Comparison of ENCODE assay signal across 15 mouse cellular contexts in genomic region chr6:146120172-146120571, GRCm38 (mm10).
DNase-seq lines count a peak whose midpoint lies in the region; ATAC-seq and TF ChIP-seq lines count a peak whose summit lies in the region.
"Had no signal": no experiment of that assay in that cellular context is flagged by ENCODE, and none has a peak within 500 bp of the region (broad histone marks: within the 10 kb centered on the region; RNA-seq: fewer than 3 reads in every experiment).

No protein-coding gene starts in this region.

- POLR2A ChIA-PET in Patski (lab: Charles Lee): no interaction called here

- peak; percentile 54 for DNase-seq in midbrain, embryonic 11.5 days (ENCODE audit: low spot score, missing footprints)
- DNase-seq in midbrain, postnatal 0 days (ENCODE audit: low spot score): no peak
- DNase-seq in Patski (ENCODE audit: low read depth, low spot score): no peak
- peak; percentile 22 for DNase-seq in limb, embryonic 10.5 days (ENCODE audit: low spot score)
- DNase-seq in skeletal muscle tissue, adult 2 months (ENCODE audit: low read depth, low spot score): peak; percentile 27
- DNase-seq in left cerebral cortex, postnatal 25 days (ENCODE audit: low spot score in 2 of 2): no peak
- no peak for DNase-seq in urinary bladder, postnatal 25 days (ENCODE audit: low spot score)
- DNase-seq in right cerebral cortex, postnatal 36 days (ENCODE audit: low spot score in 2 of 2): no peak
- DNase-seq: kidney, adult 11 months; kidney, postnatal 4 days; retina, postnatal 1 day had no signal

- WGBS in midbrain, embryonic 11.5 days: 87% methylated on average over 6 of the region's 6 CpGs
- WGBS in midbrain, postnatal 0 days: 86% methylated on average over 6 of the region's 6 CpGs
- WGBS in limb, embryonic 10.5 days: 89% methylated on average over 6 of the region's 6 CpGs

- no peak for ATAC-seq in midbrain, embryonic 11.5 days (ENCODE audit: low FRiP score)
- no peak for ATAC-seq in midbrain, postnatal 0 days (ENCODE audit: low FRiP score)
- ATAC-seq in Patski: peak; percentile 31

- H3K27me3 ChIP-seq in midbrain, embryonic 11.5 days (ENCODE audit: control insufficient read depth, insufficient read depth, low read length): no peaks in the 10 kb centered on the region
- H3K27me3 ChIP-seq in midbrain, postnatal 0 days (ENCODE audit: insufficient read depth, low read length): no peaks in the 10 kb centered on the region
- H3K27me3 ChIP-seq in Patski: no peaks in the 10 kb centered on the region
- no peaks in the 10 kb centered on the region for H3K27me3 ChIP-seq in limb, embryonic 10.5 days (ENCODE audit: low read depth, poor library complexity, severe bottlenecking)
- H3K27me3 ChIP-seq: heart, embryonic 15.5 days; hindbrain, embryonic 15.5 days had no signal

- H3K4me1 ChIP-seq in midbrain, embryonic 11.5 days (ENCODE audit: control insufficient read depth, insufficient read depth, low read length): peaks cover 2% of the 10 kb centered on the region; the same call in 1 of the 2 replicates
- peaks cover under 1% of the 10 kb centered on the region; the same call in 1 of the 2 replicates for H3K4me1 ChIP-seq in midbrain, postnatal 0 days (ENCODE audit: insufficient read depth, low read length)
- H3K4me1 ChIP-seq in limb, embryonic 10.5 days: no peaks in the 10 kb centered on the region

- no peaks in the 10 kb centered on the region for H3K36me3 ChIP-seq in midbrain, embryonic 11.5 days (ENCODE audit: control insufficient read depth, insufficient read depth, low read length)
- no peaks in the 10 kb centered on the region for H3K36me3 ChIP-seq in midbrain, postnatal 0 days (ENCODE audit: insufficient read depth, low read length)
- H3K36me3 ChIP-seq in limb, embryonic 10.5 days: no peaks in the 10 kb centered on the region
- H3K36me3 ChIP-seq: heart, embryonic 15.5 days; hindbrain, embryonic 15.5 days had no signal

- in situ Hi-C loops in Patski (cut with MboI; ENCODE audit: low pct_unique_long_range_greater_than_20kb): no loop called here

- CTCF ChIA-PET in Patski (lab: Charles Lee): no interaction called here

- intact Hi-C loops in left cerebral cortex, postnatal 25 days (cut with DNase I): no loop called here

- no peak for TF ChIP-seq CTCF in midbrain, postnatal 0 days (IDR thresholded peaks at IDR 0.05)
- TF ChIP-seq CTCF in Patski (IDR thresholded peaks at IDR 0.05): no peak

- no peak overlapping the region for H3K4me3 ChIP-seq in midbrain, embryonic 11.5 days (ENCODE audit: low read depth, low read length)
- H3K4me3 ChIP-seq in midbrain, postnatal 0 days (ENCODE audit: low read depth, low read length): no peak overlapping the region
- H3K4me3 ChIP-seq in limb, embryonic 10.5 days: no peak overlapping the region
- H3K4me3 ChIP-seq: erythroblast, embryonic 14.5 days; heart, embryonic 15.5 days; hindbrain, embryonic 15.5 days had no signal

- H3K27ac ChIP-seq in midbrain, embryonic 11.5 days (ENCODE audit: low read depth, low read length): no peak overlapping the region
- H3K27ac ChIP-seq in midbrain, postnatal 0 days (ENCODE audit: low read depth, low read length): no peak overlapping the region
- H3K27ac ChIP-seq in limb, embryonic 10.5 days: no peak overlapping the region
- H3K27ac ChIP-seq: heart, embryonic 15.5 days; hindbrain, embryonic 15.5 days; liver, embryonic 14.5 days had no signal

- no peaks in the 10 kb centered on the region for H3K9me3 ChIP-seq in midbrain, embryonic 11.5 days (ENCODE audit: control insufficient read depth, low read length)
- no peaks in the 10 kb centered on the region for H3K9me3 ChIP-seq in midbrain, postnatal 0 days (ENCODE audit: low read length)
- H3K9me3 ChIP-seq in limb, embryonic 10.5 days (replicated peaks): no peaks in the 10 kb centered on the region
- H3K9me3 ChIP-seq: heart, embryonic 15.5 days; hindbrain, embryonic 15.5 days had no signal

- H3K9ac ChIP-seq in midbrain, embryonic 11.5 days (ENCODE audit: low read length): no peak overlapping the region
- no peak overlapping the region for H3K9ac ChIP-seq in midbrain, postnatal 0 days (replicated peaks; ENCODE audit: low read length, poor library complexity, severe bottlenecking)
- H3K9ac ChIP-seq: heart, embryonic 15.5 days; hindbrain, embryonic 15.5 days; liver, embryonic 14.5 days had no signal

- no peak overlapping the region for H3K4me2 ChIP-seq in midbrain, embryonic 11.5 days
- no peak overlapping the region for H3K4me2 ChIP-seq in midbrain, postnatal 0 days (ENCODE audit: low read depth, low read length, poor library complexity, severe bottlenecking)
- H3K4me2 ChIP-seq: heart, embryonic 15.5 days; hindbrain, embryonic 15.5 days had no signal

Comparison
In these comparisons a context has a peak if more than half of its experiments do, and no peak if none do; other contexts are left out.
1. DNase-seq: peak in midbrain, embryonic 11.5 days (single experiment), limb, embryonic 10.5 days (single experiment) and skeletal muscle tissue, adult 2 months (single experiment); none in midbrain, postnatal 0 days (single experiment), Patski (single experiment), left cerebral cortex, postnatal 25 days (0 of 2), urinary bladder, postnatal 25 days (single experiment) and right cerebral cortex, postnatal 36 days (0 of 2).